Mouse (Mus musculus): ENCODE results near the gene Selenoo. TPM values are rescaled to one million over a fixed set of nuclear protein-coding genes. Genes with fewer than 3 reads are reported as not detected.
A peak's percentile ranks its signal among the peaks of the same experiment; 100 is the strongest.

The Selenoo gene
- polyA plus RNA-seq, 1 experiment from 2014 or later: 10.4 TPM

GRCm38 (mm10) chr15:89084826-89085225 is 4.1 kb upstream of the Selenoo start:
- Histone ChIP-seq H3K9me3 (ENCODE audit: control insufficient read depth) (no peaks in the 10 kb centered on the region), H3K27ac (ENCODE audit: low read depth, low read length) (no peak overlapping the region), H3K36me3 (ENCODE audit: control insufficient read depth, insufficient read depth) (peaks cover 63% of the 10 kb centered on the region), H3K4me1 (replicated peaks; ENCODE audit: control insufficient read depth, insufficient read depth, low read length) (0 out of 2 replicates have a peak, but pooled peaks cover 2% of the 10 kb centered on the region), H3K27me3 (replicated peaks; ENCODE audit: control insufficient read depth, insufficient read depth, low read length) (no peaks in the 10 kb centered on the region), H3K9ac (ENCODE audit: low read depth, low read length) (no peak overlapping the region), H3K4me2 (replicated peaks; ENCODE audit: low read depth) (no peak overlapping the region), H3K4me3 (ENCODE audit: low read depth, low read length) (no peak overlapping the region)
- no peak for ATAC-seq
- TF ChIP-seq CTCF (IDR thresholded peaks at IDR 0.05; ENCODE audit: low read depth): no peak
- WGBS: 87% methylated on average over 2 of the region's 2 CpGs

GRCm38 (mm10) chr15:89089248-89090051 is 566 bp downstream of the Selenoo start:
- ATAC-seq: peak; percentile 50
- peak overlapping the region; percentile 87 for H3K4me2 ChIP-seq (replicated peaks; ENCODE audit: low read depth)
- H3K27me3 ChIP-seq (replicated peaks; ENCODE audit: control insufficient read depth, insufficient read depth, low read length): no peaks in the 10 kb centered on the region
- H3K9me3 ChIP-seq (ENCODE audit: control insufficient read depth): no peaks in the 10 kb centered on the region
- H3K4me3 ChIP-seq (ENCODE audit: low read depth, low read length): peak overlapping the region; percentile 88
- H3K4me1 ChIP-seq (replicated peaks; ENCODE audit: control insufficient read depth, insufficient read depth, low read length): 0 out of 2 replicates have a peak, but pooled peaks cover 7% of the 10 kb centered on the region
- WGBS: under 1% methylated on average over 68 of the region's 68 CpGs
- peak overlapping the region; percentile 95 for H3K27ac ChIP-seq (ENCODE audit: low read depth, low read length)
- peak overlapping the region; percentile 94 for H3K9ac ChIP-seq (ENCODE audit: low read depth, low read length)
- H3K36me3 ChIP-seq (ENCODE audit: control insufficient read depth, insufficient read depth): peaks cover 46% of the 10 kb centered on the region
- TF ChIP-seq CTCF (IDR thresholded peaks at IDR 0.05; ENCODE audit: low read depth): 0 out of 2 replicates have a peak, but pooled peaks have one; percentile 8

GRCm38 (mm10) chr15:89090662-89091061 is 1.8 kb downstream of the Selenoo start:
- H3K4me2 ChIP-seq (replicated peaks; ENCODE audit: low read depth): no peak overlapping the region
- no peaks in the 10 kb centered on the region for H3K27me3 ChIP-seq (replicated peaks; ENCODE audit: control insufficient read depth, insufficient read depth, low read length)
- H3K4me3 ChIP-seq (ENCODE audit: low read depth, low read length): no peak overlapping the region
- 0 out of 2 replicates have a peak, but pooled peaks cover 7% of the 10 kb centered on the region for H3K4me1 ChIP-seq (replicated peaks; ENCODE audit: control insufficient read depth, insufficient read depth, low read length)
- no peak for TF ChIP-seq CTCF (IDR thresholded peaks at IDR 0.05; ENCODE audit: low read depth)
- ATAC-seq: no peak
- no peaks in the 10 kb centered on the region for H3K9me3 ChIP-seq (ENCODE audit: control insufficient read depth)
- no peak overlapping the region for H3K9ac ChIP-seq (ENCODE audit: low read depth, low read length)
- H3K36me3 ChIP-seq (ENCODE audit: control insufficient read depth, insufficient read depth): peaks cover 47% of the 10 kb centered on the region
- WGBS: 87% methylated on average over 4 of the region's 4 CpGs
- no peak overlapping the region; the same call in 1 of the 2 replicates for H3K27ac ChIP-seq (ENCODE audit: low read depth, low read length)

GRCm38 (mm10) chr15:89092181-89092580 is 3.3 kb downstream of the Selenoo start:
- no peak for TF ChIP-seq CTCF (IDR thresholded peaks at IDR 0.05; ENCODE audit: low read depth)
- Histone ChIP-seq H3K27me3 (replicated peaks; ENCODE audit: control insufficient read depth, insufficient read depth, low read length) (no peaks in the 10 kb centered on the region), H3K9me3 (ENCODE audit: control insufficient read depth) (no peaks in the 10 kb centered on the region), H3K9ac (ENCODE audit: low read depth, low read length) (no peak overlapping the region), H3K4me1 (replicated peaks; ENCODE audit: control insufficient read depth, insufficient read depth, low read length) (0 out of 2 replicates have a peak, but pooled peaks cover 7% of the 10 kb centered on the region), H3K27ac (ENCODE audit: low read depth, low read length) (no peak overlapping the region), H3K4me3 (ENCODE audit: low read depth, low read length) (no peak overlapping the region), H3K4me2 (replicated peaks; ENCODE audit: low read depth) (no peak overlapping the region), H3K36me3 (ENCODE audit: control insufficient read depth, insufficient read depth) (peaks cover 48% of the 10 kb centered on the region)
- 86% methylated on average over 5 of the region's 5 CpGs for WGBS
- ATAC-seq: no peak

GRCm38 (mm10) chr15:89097450-89097849 is 8.6 kb downstream of the Selenoo start:
- no peak overlapping the region for H3K4me3 ChIP-seq (ENCODE audit: low read depth, low read length)
- WGBS: 94% methylated on average over 5 of the region's 5 CpGs
- no peak for ATAC-seq

GRCm38 (mm10) chr15:89098616-89099015 is 9.7 kb downstream of the Selenoo start:
- Histone ChIP-seq H3K36me3 (ENCODE audit: control insufficient read depth, insufficient read depth) (peaks cover 97% of the 10 kb centered on the region), H3K4me2 (replicated peaks; ENCODE audit: low read depth) (no peak overlapping the region), H3K4me1 (replicated peaks; ENCODE audit: control insufficient read depth, insufficient read depth, low read length) (no peaks in the 10 kb centered on the region), H3K9me3 (ENCODE audit: control insufficient read depth) (no peaks in the 10 kb centered on the region), H3K9ac (ENCODE audit: low read depth, low read length) (no peak overlapping the region), H3K27ac (ENCODE audit: low read depth, low read length) (no peak overlapping the region), H3K4me3 (ENCODE audit: low read depth, low read length) (no peak overlapping the region), H3K27me3 (replicated peaks; ENCODE audit: control insufficient read depth, insufficient read depth, low read length) (no peaks in the 10 kb centered on the region)
- no peak for ATAC-seq
- no peak for TF ChIP-seq CTCF (IDR thresholded peaks at IDR 0.05; ENCODE audit: low read depth)
- 93% methylated on average over 7 of the region's 7 CpGs for WGBS

More at GRCm38 (mm10) chr15:89097450-89097849, 8.6 kb downstream of the Selenoo start:
- Histone ChIP-seq H3K9me3 (ENCODE audit: control insufficient read depth) (no peaks in the 10 kb centered on the region), H3K27ac (ENCODE audit: low read depth, low read length) (no peak overlapping the region), H3K36me3 (ENCODE audit: control insufficient read depth, insufficient read depth) (peaks cover 99% of the 10 kb centered on the region), H3K27me3 (replicated peaks; ENCODE audit: control insufficient read depth, insufficient read depth, low read length) (no peaks in the 10 kb centered on the region), H3K4me1 (replicated peaks; ENCODE audit: control insufficient read depth, insufficient read depth, low read length) (no peaks in the 10 kb centered on the region), H3K9ac (ENCODE audit: low read depth, low read length) (no peak overlapping the region), H3K4me2 (replicated peaks; ENCODE audit: low read depth) (no peak overlapping the region)
- no peak for TF ChIP-seq CTCF (IDR thresholded peaks at IDR 0.05; ENCODE audit: low read depth)

Data from intestine, postnatal 0 days (tissue).